Mouse (Mus musculus): Measurements from ENCODE around the gene Hes2. TPM values are rescaled to one million over a fixed set of nuclear protein-coding genes. Genes with fewer than 3 reads are reported as not detected.

The Hes2 gene
- polyA plus RNA-seq, 1 experiment from 2014 or later = 2.4 TPM

DNA sequence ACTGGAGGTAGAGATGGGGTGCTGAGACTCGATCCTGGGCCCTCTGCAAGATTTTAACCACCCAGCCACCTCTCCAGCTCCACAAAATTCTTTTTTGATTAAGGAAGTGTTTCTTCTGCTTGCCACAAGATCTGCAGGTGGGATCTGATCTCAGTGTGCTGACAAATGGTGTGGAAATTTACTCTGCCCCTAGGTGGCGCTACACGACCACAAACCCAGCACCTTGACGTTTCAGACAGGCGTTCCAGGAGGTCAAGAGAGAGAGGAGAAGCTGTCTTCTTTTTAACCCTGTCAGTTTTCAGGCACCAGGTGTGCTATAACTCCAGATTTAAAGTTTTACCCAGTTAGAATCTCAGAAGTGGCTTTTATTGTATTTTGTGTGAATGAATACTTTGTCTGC lies 14.4 kb downstream of the Hes2 start:
- no peak for ATAC-seq (ENCODE audit: low FRiP score)

DNA sequence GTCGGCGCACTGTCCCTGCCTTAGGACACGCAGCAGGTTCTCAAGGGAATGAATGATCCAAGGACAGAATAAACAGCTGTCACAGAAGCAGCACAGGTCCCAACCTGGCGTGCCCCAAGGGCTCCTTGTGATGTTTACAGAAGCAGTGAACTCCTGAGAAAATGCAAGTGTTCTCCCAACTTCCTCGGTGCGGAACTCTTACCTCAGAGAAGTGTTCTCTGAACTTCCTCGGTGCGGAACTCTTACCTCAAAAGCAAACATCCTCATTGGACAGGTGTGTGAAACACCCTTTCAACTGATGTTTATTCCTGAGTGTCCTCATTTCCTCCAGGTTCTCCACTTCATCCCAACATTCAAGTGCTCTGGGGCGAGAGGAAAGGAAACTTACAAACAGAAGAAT lies 15.3 kb downstream of the Hes2 start:
- WGBS = 90% methylated on average over 9 of the region's 9 CpGs
- Histone ChIP-seq H3K9ac (no peak overlapping the region), H3K27me3 (peaks cover 56% of the 10 kb centered on the region)

More for the DNA sequence above, 14.4 kb downstream of the Hes2 start:
- H3K9me3 ChIP-seq (replicated peaks) = peaks cover 3% of the 10 kb centered on the region; the same call in 1 of the 2 replicates
- H3K36me3 ChIP-seq = no peaks in the 10 kb centered on the region
- H3K4me3 ChIP-seq = no peak overlapping the region
- H3K4me2 ChIP-seq (replicated peaks) = no peak overlapping the region
- no peak overlapping the region for H3K27ac ChIP-seq
- 0 out of 2 replicates have a peak, but pooled peaks cover 3% of the 10 kb centered on the region for H3K4me1 ChIP-seq
- 0% methylated on average over 5 of the region's 5 CpGs for WGBS
- H3K9ac ChIP-seq = no peak overlapping the region
- peaks cover 55% of the 10 kb centered on the region for H3K27me3 ChIP-seq

DNA sequence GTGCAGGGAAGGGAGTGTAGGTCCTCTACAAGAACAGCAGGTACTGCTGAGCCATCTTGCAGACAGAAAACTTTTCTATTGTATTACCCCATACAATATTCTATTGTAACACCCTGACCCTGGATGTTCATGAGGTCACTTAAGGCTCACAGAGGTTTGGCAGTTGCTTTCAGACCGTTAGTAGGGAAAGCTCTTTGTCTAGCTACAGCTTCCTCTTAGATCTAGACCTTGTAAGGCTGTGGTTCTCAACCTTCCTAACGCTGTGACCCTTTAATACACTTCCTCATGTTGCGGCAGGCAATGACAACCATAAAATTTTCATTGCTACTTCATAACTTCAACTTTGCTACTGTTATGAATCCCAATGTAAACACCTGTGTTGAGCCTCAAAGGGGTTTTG lies 18.0 kb downstream of the Hes2 start:
- no peak overlapping the region for H3K4me3 ChIP-seq
- H3K4me1 ChIP-seq = peaks cover 27% of the 10 kb centered on the region
- H3K27ac ChIP-seq = no peak overlapping the region
- ATAC-seq (ENCODE audit: low FRiP score) = no peak
- no peaks in the 10 kb centered on the region for H3K36me3 ChIP-seq
- peaks cover 1% of the 10 kb centered on the region; the same call in 1 of the 2 replicates for H3K9me3 ChIP-seq (replicated peaks)
- 78% methylated on average over 3 of the region's 3 CpGs for WGBS
- H3K27me3 ChIP-seq = peaks cover 54% of the 10 kb centered on the region
- H3K4me2 ChIP-seq (replicated peaks) = no peak overlapping the region
- no peak overlapping the region for H3K9ac ChIP-seq

More for the DNA sequence above, 15.3 kb downstream of the Hes2 start:
- H3K4me3 ChIP-seq = no peak overlapping the region
- H3K9me3 ChIP-seq (replicated peaks) = peaks cover 3% of the 10 kb centered on the region; the same call in 1 of the 2 replicates
- H3K4me2 ChIP-seq (replicated peaks) = no peak overlapping the region
- H3K36me3 ChIP-seq = no peaks in the 10 kb centered on the region
- H3K27ac ChIP-seq = no peak overlapping the region
- H3K4me1 ChIP-seq = peaks cover 11% of the 10 kb centered on the region
- no peak for ATAC-seq (ENCODE audit: low FRiP score)

DNA sequence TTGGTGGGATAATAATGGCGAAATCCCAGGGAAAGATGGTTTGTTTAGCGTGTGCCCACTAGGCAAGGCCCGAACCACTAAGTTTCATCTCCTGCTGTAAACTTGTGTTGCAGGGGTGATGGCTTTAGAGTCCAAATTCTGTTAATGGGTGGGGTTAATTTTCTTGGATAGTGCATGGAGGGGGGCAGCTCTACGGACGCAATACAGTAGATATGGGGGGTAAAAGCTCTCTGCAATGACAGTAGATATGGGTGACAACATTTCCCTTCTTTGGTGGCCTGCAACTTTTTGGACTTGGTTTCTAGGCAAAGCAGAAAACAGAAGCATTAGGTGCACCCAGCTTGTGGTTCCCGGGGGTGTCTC lies 18.5 kb downstream of the Hes2 start:
- Histone ChIP-seq H3K4me3 (peak overlapping the region; percentile 73), H3K27me3 (peaks cover 54% of the 10 kb centered on the region), H3K36me3 (no peaks in the 10 kb centered on the region), H3K4me2 (replicated peaks) (peak overlapping the region; percentile 95), H3K27ac (no peak overlapping the region), H3K9me3 (replicated peaks) (no peaks in the 10 kb centered on the region), H3K9ac (peak overlapping the region; percentile 83), H3K4me1 (peaks cover 27% of the 10 kb centered on the region)
- no peak for ATAC-seq (ENCODE audit: low FRiP score)
- 71% methylated on average over 6 of the region's 6 CpGs for WGBS

DNA sequence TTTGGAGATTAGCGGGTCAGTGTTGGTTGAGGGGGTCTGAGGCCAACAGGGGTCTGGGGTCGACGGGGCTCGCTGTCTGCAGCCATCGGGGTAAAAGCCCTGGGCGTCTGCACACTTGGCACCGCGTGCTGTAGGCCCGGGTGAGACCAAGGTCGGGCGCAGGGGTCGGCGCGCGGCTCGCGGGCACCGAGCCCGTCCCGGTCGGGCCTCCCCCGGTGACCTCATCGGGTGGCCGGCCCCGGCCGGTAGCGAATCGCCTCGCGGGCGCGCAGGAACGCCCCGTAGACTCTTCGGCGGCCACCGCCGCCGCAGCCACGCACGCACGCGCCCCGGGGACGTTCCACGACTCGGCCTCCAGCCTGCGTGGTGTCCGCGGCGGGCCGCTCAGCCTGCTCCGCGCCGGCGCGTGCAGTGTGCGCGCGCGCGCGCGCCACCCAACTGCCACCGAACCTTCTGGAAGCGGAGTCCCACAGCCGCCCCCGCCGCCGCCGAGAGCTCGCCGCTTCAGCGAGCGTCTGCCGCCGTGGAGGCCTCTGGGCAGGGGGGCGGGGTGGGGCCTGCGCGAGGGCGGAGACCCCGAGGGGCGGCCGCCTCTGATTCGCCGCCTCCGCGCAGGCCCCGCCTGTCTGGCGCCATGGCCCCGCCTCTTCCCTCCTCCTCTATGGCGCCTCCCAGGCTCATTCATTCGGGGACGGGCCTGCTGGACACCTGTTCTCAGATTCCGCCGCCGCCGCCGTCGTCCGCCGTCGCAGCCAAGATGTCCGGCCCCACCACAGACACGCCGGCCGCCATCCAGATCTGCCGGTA lies 19.1 kb downstream of the Hes2 start, which contains the start of gene Acot7:
TSS of gene Acot7 (plus strand) at position 598 of the 807 bp plus-strand sequence.
- Histone ChIP-seq H3K9ac (peak within 1 kb of the TSS; percentile 83), H3K9me3 (replicated peaks) (no peaks in the 10 kb centered on the region), H3K4me1 (peaks cover 27% of the 10 kb centered on the region), H3K27ac (peak within 1 kb of the TSS; percentile 78), H3K27me3 (peaks cover 50% of the 10 kb centered on the region), H3K4me2 (replicated peaks) (peak within 1 kb of the TSS; percentile 95), H3K36me3 (no peaks in the 10 kb centered on the region), H3K4me3 (peak within 1 kb of the TSS; percentile 73)
- WGBS = under 1% methylated on average over 98 of the region's 108 CpGs
- peak; percentile 96 for ATAC-seq (ENCODE audit: low FRiP score)

DNA sequence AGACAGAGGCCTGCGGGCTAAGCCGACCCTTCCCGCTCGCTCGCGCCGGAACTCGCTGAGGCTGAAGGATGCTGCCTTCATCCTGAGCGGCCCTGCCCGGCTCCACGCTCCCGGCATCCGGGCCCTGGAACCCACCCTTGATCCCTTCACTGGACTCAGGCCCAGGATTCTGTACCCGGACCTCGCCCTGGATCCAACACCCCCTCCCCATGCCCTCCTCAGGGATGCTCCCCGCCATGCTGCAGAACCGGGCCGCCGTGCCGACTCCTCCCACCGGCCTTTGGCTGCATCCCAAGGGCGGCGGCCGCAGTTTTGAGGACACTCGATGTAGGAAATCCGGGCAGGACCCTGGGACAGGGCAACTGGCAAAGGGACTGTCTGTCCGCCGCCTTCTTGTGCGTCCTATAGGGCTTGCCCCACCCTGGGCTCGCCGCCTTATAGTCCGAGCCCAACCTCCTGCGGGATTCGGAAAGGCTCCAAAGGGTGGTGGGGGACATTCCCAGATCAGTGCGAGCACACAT lies 19.7 kb downstream of the Hes2 start:
- H3K4me1 ChIP-seq = peaks cover 27% of the 10 kb centered on the region
- H3K4me3 ChIP-seq = peak overlapping the region; percentile 73
- peak overlapping the region; percentile 95 for H3K4me2 ChIP-seq (replicated peaks)
- peak overlapping the region; percentile 76 for H3K27ac ChIP-seq
- H3K9me3 ChIP-seq (replicated peaks) = no peaks in the 10 kb centered on the region
- ATAC-seq (ENCODE audit: low FRiP score) = peak; percentile 77
- no peaks in the 10 kb centered on the region for H3K36me3 ChIP-seq
- 2% methylated on average over 35 of the region's 35 CpGs for WGBS
- H3K9ac ChIP-seq = peak overlapping the region; percentile 80
- peaks cover 48% of the 10 kb centered on the region for H3K27me3 ChIP-seq

DNA sequence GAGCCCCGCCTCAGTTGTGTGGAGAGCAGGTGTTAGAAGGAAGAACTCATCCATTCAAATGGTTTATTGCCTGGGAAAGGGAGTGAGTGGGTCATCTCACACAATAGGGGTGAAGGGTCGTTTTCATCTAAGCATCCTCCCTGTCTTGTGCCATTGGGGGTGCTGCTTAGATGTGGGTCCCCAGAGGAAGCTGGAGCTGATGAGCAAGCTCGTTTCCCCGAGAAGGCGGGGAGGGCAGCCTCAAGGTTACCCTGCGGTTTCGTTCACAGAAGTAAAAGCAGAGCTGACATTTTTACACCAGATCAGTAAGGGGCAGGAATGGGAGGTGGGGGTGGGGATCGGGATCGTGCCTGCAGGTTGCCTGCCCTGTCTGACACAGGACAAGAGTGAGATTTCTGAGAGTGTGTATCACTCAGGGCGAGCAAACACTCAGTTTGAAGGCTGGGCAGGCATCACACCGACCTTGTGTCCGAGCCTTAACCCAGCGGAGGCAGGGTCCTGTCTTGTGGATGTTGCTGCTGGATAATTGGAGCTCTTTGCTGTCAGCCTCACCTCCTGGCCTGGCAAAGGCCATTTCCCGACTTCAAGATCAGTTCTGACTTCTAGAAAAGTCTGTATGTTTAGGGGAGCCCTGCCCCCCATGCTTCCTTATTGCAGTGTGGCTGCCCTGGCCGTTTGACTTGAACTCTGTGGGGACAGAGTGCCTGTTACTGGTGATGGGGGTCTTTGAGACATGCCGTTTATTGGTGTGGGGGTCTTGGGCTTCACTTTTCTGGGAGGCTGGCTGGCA lies 20.4 kb downstream of the Hes2 start:
- H3K4me2 ChIP-seq (replicated peaks) = peak overlapping the region; percentile 95
- no peaks in the 10 kb centered on the region for H3K36me3 ChIP-seq
- no peaks in the 10 kb centered on the region for H3K9me3 ChIP-seq (replicated peaks)
- H3K27ac ChIP-seq = peak overlapping the region; percentile 76
- peak overlapping the region; percentile 80 for H3K9ac ChIP-seq
- WGBS = 24% methylated on average over 16 of the region's 16 CpGs
- H3K4me1 ChIP-seq = peaks cover 27% of the 10 kb centered on the region
- ATAC-seq (ENCODE audit: low FRiP score) = no peak
- peak overlapping the region; percentile 73 for H3K4me3 ChIP-seq
- H3K27me3 ChIP-seq = peaks cover 40% of the 10 kb centered on the region

DNA sequence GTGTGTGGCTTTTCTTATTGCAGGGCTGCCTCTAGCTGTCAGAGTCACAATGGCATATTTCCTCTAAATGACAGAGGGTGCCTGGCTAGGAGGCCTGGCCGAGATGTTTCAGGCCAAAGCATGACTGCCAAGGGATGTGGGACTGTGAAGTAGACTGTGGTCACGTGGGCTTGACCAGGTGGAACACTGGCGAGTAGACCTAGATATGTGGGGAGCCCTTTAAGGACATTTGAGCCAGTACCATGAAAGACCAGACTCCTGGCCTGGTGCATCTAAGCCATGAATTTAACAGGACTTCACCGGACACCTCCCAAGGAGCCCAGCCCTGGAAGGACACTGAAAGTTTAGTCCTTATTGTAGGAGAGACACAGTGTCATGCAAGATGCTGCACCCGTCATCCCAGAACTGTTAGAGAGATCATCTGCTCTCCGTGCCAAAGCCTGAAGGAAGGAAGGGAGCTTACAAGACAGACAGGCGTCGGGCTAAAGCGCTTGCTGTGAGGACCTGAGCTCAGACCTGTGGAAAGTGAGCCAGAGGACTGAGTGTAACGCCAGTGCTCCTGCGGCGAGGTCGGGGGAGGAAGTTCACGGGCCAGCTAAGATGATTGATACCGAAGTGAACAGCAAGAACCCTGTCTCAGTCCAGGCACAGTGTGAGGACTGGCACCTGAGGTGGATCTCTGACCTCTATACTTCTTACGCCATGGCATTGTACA lies 21.4 kb downstream of the Hes2 start:
- Histone ChIP-seq H3K4me2 (replicated peaks) (peak overlapping the region; percentile 95), H3K9me3 (replicated peaks) (no peaks in the 10 kb centered on the region), H3K27ac (no peak overlapping the region), H3K4me3 (no peak overlapping the region), H3K27me3 (peaks cover 31% of the 10 kb centered on the region), H3K9ac (no peak overlapping the region), H3K36me3 (no peaks in the 10 kb centered on the region), H3K4me1 (peaks cover 31% of the 10 kb centered on the region)
- ATAC-seq (ENCODE audit: low FRiP score) = no peak
- 90% methylated on average over 16 of the region's 16 CpGs for WGBS

DNA sequence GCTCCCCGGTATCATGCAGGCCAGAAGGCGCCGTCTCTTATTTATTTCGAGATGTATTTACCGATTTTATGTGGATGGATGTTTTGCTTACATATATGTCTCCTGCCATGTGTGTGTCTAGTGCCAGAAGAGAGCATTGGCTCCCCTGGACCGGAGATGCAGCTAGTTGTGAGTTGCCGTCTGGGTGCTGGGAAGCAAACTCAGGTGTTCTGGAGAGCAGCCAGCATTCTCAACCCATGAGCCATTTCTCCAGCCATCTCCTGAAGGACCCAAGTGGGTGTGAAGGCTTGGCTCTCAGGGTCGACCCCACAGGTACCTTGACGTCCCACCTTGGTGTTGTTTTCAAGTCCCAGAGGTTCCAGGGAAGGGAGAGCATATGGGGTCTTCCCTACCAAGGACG lies 23.5 kb downstream of the Hes2 start:
- no peaks in the 10 kb centered on the region for H3K9me3 ChIP-seq (replicated peaks)
- no peaks in the 10 kb centered on the region for H3K36me3 ChIP-seq
- H3K27me3 ChIP-seq = peaks cover 14% of the 10 kb centered on the region
- ATAC-seq (ENCODE audit: low FRiP score) = no peak
- WGBS = 89% methylated on average over 10 of the region's 10 CpGs
- no peak overlapping the region for H3K4me3 ChIP-seq
- H3K4me2 ChIP-seq (replicated peaks) = no peak overlapping the region
- no peak overlapping the region for H3K9ac ChIP-seq
- H3K4me1 ChIP-seq = peaks cover 50% of the 10 kb centered on the region
- no peak overlapping the region for H3K27ac ChIP-seq

DNA sequence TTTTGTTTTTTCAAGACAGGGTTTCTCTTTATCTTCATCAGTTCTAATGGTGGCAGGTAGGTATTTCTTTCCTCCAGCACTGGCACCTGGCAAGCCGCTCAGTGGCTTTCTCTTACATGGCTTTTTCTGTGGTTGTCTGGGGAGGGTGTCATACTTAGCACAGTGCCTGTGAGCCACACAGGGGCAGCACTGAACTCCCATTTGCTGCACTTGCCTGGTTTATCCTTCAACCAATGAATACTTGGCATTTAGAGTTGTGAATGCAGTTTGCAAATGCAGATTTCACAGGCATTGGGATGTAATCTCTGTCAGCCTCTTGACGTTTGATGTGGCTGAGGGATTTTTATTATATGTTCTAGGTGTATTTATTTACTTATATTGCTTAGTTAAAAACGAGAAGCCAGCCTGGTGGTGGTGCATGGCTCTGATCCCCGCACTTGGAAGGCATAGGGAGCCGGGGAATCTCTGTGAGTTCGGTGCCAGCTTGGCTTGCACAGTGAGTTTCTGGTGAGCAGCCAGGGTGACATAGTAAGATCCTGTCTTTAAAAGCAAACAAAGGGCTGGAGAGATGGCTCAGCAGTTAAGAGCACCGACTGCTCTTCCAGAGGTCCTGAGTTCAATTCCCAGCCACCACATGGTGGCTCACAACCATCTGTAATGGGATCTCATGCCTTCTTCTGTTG lies 25.8 kb downstream of the Hes2 start:
- Histone ChIP-seq H3K4me2 (replicated peaks) (no peak overlapping the region), H3K27ac (no peak overlapping the region), H3K36me3 (no peaks in the 10 kb centered on the region), H3K9ac (no peak overlapping the region), H3K9me3 (replicated peaks) (no peaks in the 10 kb centered on the region), H3K27me3 (0 out of 2 replicates have a peak, but pooled peaks cover 6% of the 10 kb centered on the region), H3K4me1 (peaks cover 34% of the 10 kb centered on the region), H3K4me3 (no peak overlapping the region)
- WGBS = 65% methylated on average over 7 of the region's 7 CpGs
- no peak for ATAC-seq (ENCODE audit: low FRiP score)

DNA sequence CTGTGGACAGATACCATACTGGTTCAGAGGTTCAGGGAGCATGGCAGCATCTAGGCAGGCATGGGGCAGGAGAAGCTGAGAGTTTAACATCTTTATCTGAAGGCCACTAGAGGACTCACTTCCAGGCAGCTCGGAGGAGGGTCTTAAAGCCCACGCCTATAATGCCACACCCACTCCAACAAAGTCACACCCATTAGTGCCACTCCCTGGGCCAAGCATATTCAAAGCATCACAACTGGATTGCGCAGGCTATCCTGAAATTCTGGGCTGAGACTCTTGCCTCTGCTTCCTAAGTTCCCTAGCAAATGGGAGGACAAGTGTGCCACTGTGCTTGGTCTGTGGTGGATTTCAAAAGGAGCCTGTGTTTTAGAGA lies 26.5 kb downstream of the Hes2 start:
- no peaks in the 10 kb centered on the region for H3K9me3 ChIP-seq (replicated peaks)
- peak overlapping the region; percentile 45 for H3K4me2 ChIP-seq (replicated peaks)
- H3K36me3 ChIP-seq = no peaks in the 10 kb centered on the region
- H3K9ac ChIP-seq = peak overlapping the region; percentile 48
- H3K27ac ChIP-seq = peak overlapping the region; percentile 76
- 0 out of 2 replicates have a peak overlapping the region, but pooled peaks have one; percentile 10 for H3K4me3 ChIP-seq
- 0 out of 2 replicates have a peak, but pooled peaks cover 1% of the 10 kb centered on the region for H3K27me3 ChIP-seq
- 3% methylated on average over 3 of the region's 3 CpGs for WGBS
- peak; percentile 35 for ATAC-seq (ENCODE audit: low FRiP score)
- H3K4me1 ChIP-seq = peaks cover 28% of the 10 kb centered on the region

Measured in hindbrain, embryonic 12.5 days (tissue).